Mouse (Mus musculus): ENCODE results near the gene Zfp217. TPM values are rescaled to one million over a fixed set of nuclear protein-coding genes. Genes with fewer than 3 reads are reported as not detected.

Zfp217 gene
- polyA plus RNA-seq, 1 experiment, result 80.0 TPM

GRCm38 (mm10) chr2:170110306-170110705, 37.6 kb downstream of the Zfp217 start:
- H3K4me3 ChIP-seq (ENCODE audit: control insufficient read depth, low read depth, low read length), result no peak overlapping the region
- TF ChIP-seq POLR2A (IDR thresholded peaks at IDR 0.05; ENCODE audit: control insufficient read depth, low read depth, low read length) (no peak), CTCF (IDR thresholded peaks at IDR 0.05; ENCODE audit: control insufficient read depth, insufficient read depth, insufficient replicate concordance, low read depth, low read length) (no peak)
- peaks cover 1% of the 10 kb centered on the region for H3K36me3 ChIP-seq (ENCODE audit: control insufficient read depth, insufficient read depth, low read length)
- no peaks in the 10 kb centered on the region for H3K4me1 ChIP-seq (ENCODE audit: control insufficient read depth, insufficient read depth, low read length)
- no peak overlapping the region for H3K27ac ChIP-seq (ENCODE audit: control insufficient read depth, insufficient read depth, low read depth, low read length)
- no peaks in the 10 kb centered on the region for H3K27me3 ChIP-seq (ENCODE audit: control insufficient read depth, insufficient read depth, low read length)

DNA sequence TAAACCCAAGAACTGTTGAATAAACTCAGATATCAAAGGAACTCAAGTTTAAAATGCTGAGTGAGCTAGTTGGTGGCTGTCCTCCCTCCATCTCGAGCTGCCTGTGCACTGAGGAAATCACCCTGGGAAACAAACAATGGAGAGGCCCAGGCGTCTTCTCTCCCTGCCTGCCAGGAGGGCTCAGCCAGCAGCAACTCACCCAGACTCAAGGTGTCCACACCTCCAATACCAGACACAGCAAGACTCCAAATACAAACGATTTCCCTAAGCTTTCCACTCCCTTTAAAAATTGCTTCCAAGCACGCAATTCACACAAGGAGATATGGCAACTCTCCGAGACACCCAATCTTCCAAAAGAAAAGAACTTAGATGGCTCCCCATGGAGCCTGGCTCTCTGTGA, 38.4 kb downstream of the Zfp217 start:
- TF ChIP-seq POLR2A (IDR thresholded peaks at IDR 0.05; ENCODE audit: control insufficient read depth, low read depth, low read length) (no peak), CTCF (IDR thresholded peaks at IDR 0.05; ENCODE audit: control insufficient read depth, insufficient read depth, insufficient replicate concordance, low read depth, low read length) (no peak)

DNA sequence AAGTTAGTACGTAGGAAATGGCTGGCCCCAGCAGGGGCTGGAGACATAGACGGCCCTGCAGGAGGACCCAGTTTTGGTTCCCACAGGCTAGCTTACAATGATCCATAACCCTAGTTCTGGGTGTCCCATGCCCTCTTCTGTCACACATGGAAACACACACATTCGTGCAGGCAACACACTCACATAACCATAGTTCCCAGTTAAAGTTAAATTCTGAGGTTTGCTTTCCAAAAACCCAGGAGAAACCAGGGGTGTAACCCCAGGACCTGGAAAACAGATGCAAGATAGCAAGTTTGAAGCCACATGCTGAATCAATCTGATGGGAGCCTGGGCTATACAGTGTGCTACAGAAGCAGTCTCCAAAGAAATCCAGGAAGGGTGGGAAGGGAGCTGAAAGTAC, 40.1 kb downstream of the Zfp217 start:
- TF ChIP-seq POLR2A (IDR thresholded peaks at IDR 0.05; ENCODE audit: control insufficient read depth, low read depth, low read length), result no peak
- TF ChIP-seq CTCF (IDR thresholded peaks at IDR 0.05; ENCODE audit: control insufficient read depth, insufficient read depth, insufficient replicate concordance, low read depth, low read length), result no peak
- no peaks in the 10 kb centered on the region; the same call in 1 of the 2 replicates for H3K36me3 ChIP-seq (ENCODE audit: control insufficient read depth, insufficient read depth, low read length)

More for the DNA sequence above, 38.4 kb downstream of the Zfp217 start:
- Histone ChIP-seq H3K4me3 (ENCODE audit: control insufficient read depth, low read depth, low read length) (no peak overlapping the region), H3K27me3 (ENCODE audit: control insufficient read depth, insufficient read depth, low read length) (no peaks in the 10 kb centered on the region), H3K27ac (ENCODE audit: control insufficient read depth, insufficient read depth, low read depth, low read length) (no peak overlapping the region), H3K4me1 (ENCODE audit: control insufficient read depth, insufficient read depth, low read length) (no peaks in the 10 kb centered on the region), H3K36me3 (ENCODE audit: control insufficient read depth, insufficient read depth, low read length) (no peaks in the 10 kb centered on the region; the same call in none of the 2 replicates)

DNA sequence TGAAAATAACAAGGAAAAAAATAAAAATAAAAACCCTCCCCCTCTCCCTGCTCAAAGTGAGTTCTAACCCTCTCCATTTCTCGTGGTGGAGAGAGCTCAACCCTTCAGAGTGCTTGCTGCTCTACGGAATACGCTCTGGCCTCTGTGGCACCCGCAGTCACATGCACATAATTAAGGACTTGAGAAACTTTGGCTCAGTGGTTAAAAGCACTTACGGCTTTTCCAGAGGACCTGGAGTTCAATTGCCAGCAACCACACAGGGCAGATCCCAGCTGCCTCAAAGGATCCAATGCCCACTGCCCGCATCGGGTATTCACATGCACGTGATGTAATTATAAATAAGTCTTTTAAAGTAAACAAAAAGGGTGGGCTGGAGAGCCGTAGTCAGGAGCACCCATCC, 41.9 kb downstream of the Zfp217 start:
- H3K36me3 ChIP-seq (ENCODE audit: control insufficient read depth, insufficient read depth, low read length), result no peaks in the 10 kb centered on the region; the same call in 1 of the 2 replicates
- no peak for TF ChIP-seq POLR2A (IDR thresholded peaks at IDR 0.05; ENCODE audit: control insufficient read depth, low read depth, low read length)
- TF ChIP-seq CTCF (IDR thresholded peaks at IDR 0.05; ENCODE audit: control insufficient read depth, insufficient read depth, insufficient replicate concordance, low read depth, low read length), result no peak
- no peak overlapping the region for H3K27ac ChIP-seq (ENCODE audit: control insufficient read depth, insufficient read depth, low read depth, low read length)

More for the DNA sequence above, 40.1 kb downstream of the Zfp217 start:
- no peaks in the 10 kb centered on the region for H3K27me3 ChIP-seq (ENCODE audit: control insufficient read depth, insufficient read depth, low read length)
- no peak overlapping the region for H3K27ac ChIP-seq (ENCODE audit: control insufficient read depth, insufficient read depth, low read depth, low read length)
- no peaks in the 10 kb centered on the region for H3K4me1 ChIP-seq (ENCODE audit: control insufficient read depth, insufficient read depth, low read length)
- no peak overlapping the region for H3K4me3 ChIP-seq (ENCODE audit: control insufficient read depth, low read depth, low read length)

GRCm38 (mm10) chr2:170104396-170104795, 43.5 kb downstream of the Zfp217 start:
- H3K27ac ChIP-seq (ENCODE audit: control insufficient read depth, insufficient read depth, low read depth, low read length), result no peak overlapping the region
- no peaks in the 10 kb centered on the region for H3K4me1 ChIP-seq (ENCODE audit: control insufficient read depth, insufficient read depth, low read length)
- TF ChIP-seq CTCF (IDR thresholded peaks at IDR 0.05; ENCODE audit: control insufficient read depth, insufficient read depth, insufficient replicate concordance, low read depth, low read length), result no peak
- TF ChIP-seq POLR2A (IDR thresholded peaks at IDR 0.05; ENCODE audit: control insufficient read depth, low read depth, low read length), result no peak

More for the DNA sequence above, 41.9 kb downstream of the Zfp217 start:
- Histone ChIP-seq H3K27me3 (ENCODE audit: control insufficient read depth, insufficient read depth, low read length) (no peaks in the 10 kb centered on the region), H3K4me1 (ENCODE audit: control insufficient read depth, insufficient read depth, low read length) (no peaks in the 10 kb centered on the region), H3K4me3 (ENCODE audit: control insufficient read depth, low read depth, low read length) (no peak overlapping the region)

GRCm38 (mm10) chr2:170103852-170104251, 44.1 kb downstream of the Zfp217 start:
- peak; percentile 67; the same call in 1 of the 2 replicates for TF ChIP-seq CTCF (IDR thresholded peaks at IDR 0.05; ENCODE audit: control insufficient read depth, insufficient read depth, insufficient replicate concordance, low read depth, low read length)
- no peak for TF ChIP-seq POLR2A (IDR thresholded peaks at IDR 0.05; ENCODE audit: control insufficient read depth, low read depth, low read length)
- no peak overlapping the region for H3K4me3 ChIP-seq (ENCODE audit: control insufficient read depth, low read depth, low read length)
- no peaks in the 10 kb centered on the region for H3K36me3 ChIP-seq (ENCODE audit: control insufficient read depth, insufficient read depth, low read length)
- 0 out of 2 replicates have a peak, but pooled peaks cover 2% of the 10 kb centered on the region for H3K4me1 ChIP-seq (ENCODE audit: control insufficient read depth, insufficient read depth, low read length)
- no peaks in the 10 kb centered on the region for H3K27me3 ChIP-seq (ENCODE audit: control insufficient read depth, insufficient read depth, low read length)
- H3K27ac ChIP-seq (ENCODE audit: control insufficient read depth, insufficient read depth, low read depth, low read length), result no peak overlapping the region

More at GRCm38 (mm10) chr2:170104396-170104795, 43.5 kb downstream of the Zfp217 start:
- H3K27me3 ChIP-seq (ENCODE audit: control insufficient read depth, insufficient read depth, low read length), result no peaks in the 10 kb centered on the region
- H3K36me3 ChIP-seq (ENCODE audit: control insufficient read depth, insufficient read depth, low read length), result no peaks in the 10 kb centered on the region
- no peak overlapping the region for H3K4me3 ChIP-seq (ENCODE audit: control insufficient read depth, low read depth, low read length)

- no peak overlapping the region for H3K4me3 ChIP-seq (ENCODE audit: control insufficient read depth, low read depth, low read length)
- H3K27ac ChIP-seq (ENCODE audit: control insufficient read depth, insufficient read depth, low read depth, low read length), result no peak overlapping the region
- no peaks in the 10 kb centered on the region for H3K27me3 ChIP-seq (ENCODE audit: control insufficient read depth, insufficient read depth, low read length)
- H3K4me1 ChIP-seq (ENCODE audit: control insufficient read depth, insufficient read depth, low read length), result 0 out of 2 replicates have a peak, but pooled peaks cover 2% of the 10 kb centered on the region
- H3K36me3 ChIP-seq (ENCODE audit: control insufficient read depth, insufficient read depth, low read length), result no peaks in the 10 kb centered on the region
- no peak for TF ChIP-seq POLR2A (IDR thresholded peaks at IDR 0.05; ENCODE audit: control insufficient read depth, low read depth, low read length)
- no peak for TF ChIP-seq CTCF (IDR thresholded peaks at IDR 0.05; ENCODE audit: control insufficient read depth, insufficient read depth, insufficient replicate concordance, low read depth, low read length)
Observed at GRCm38 (mm10) chr2:170103341-170103740, 44.6 kb downstream of the Zfp217 start.

Measured in testis, adult 2 months (tissue).